Mouse (Mus musculus) myocyte (in vitro differentiated cells): ENCODE data around the gene Cmpk1. TPM values are rescaled to one million over a fixed set of nuclear protein-coding genes. Genes with fewer than 3 reads are reported as not detected.
A peak's percentile ranks its signal among the peaks of the same experiment; 100 is the strongest.

Experiments used
- H3K27me3 ChIP-seq: one replicate; pipeline ENCODE4 v1.6.1; 2011; ENCODE audit not compliant: control insufficient read depth, insufficient read depth, insufficient read length
- H3K36me3 ChIP-seq: one replicate; pipeline ENCODE4 v1.6.1; 2011; ENCODE audit not compliant: control insufficient read depth, insufficient read depth
- H3K4me2 ChIP-seq: one replicate; pipeline ENCODE4 v1.6.1; 2011; ENCODE audit warnings: low read depth, control low read depth
- H3K4me3 ChIP-seq: one replicate; pipeline ENCODE4 v1.5.1; 2011; ENCODE audit warnings: mild to moderate bottlenecking, control low read depth, moderate library complexity
- H3K79me2 ChIP-seq: one replicate; pipeline ENCODE4 v1.6.1; 2011; ENCODE audit not compliant: control insufficient read depth, insufficient read depth
- H3ac ChIP-seq: one replicate; pipeline ENCODE4 v1.6.1; 2011; ENCODE audit not compliant: control insufficient read depth, insufficient read length
- CEBPB ChIP-seq: IDR thresholded peaks from 2 replicates; pipeline ENCODE4 v1.6.1; 2011; ENCODE audit warnings: mild to moderate bottlenecking, moderate library complexity; ENCODE audit not compliant: poor library complexity, insufficient read depth, severe bottlenecking
- E2F4 ChIP-seq: IDR thresholded peaks from one replicate; pipeline ENCODE4 v1.6.1; 2011; ENCODE audit warnings: mild to moderate bottlenecking, control low read depth, moderate library complexity; ENCODE audit not compliant: insufficient read depth
- MAX ChIP-seq: IDR thresholded peaks from one replicate; pipeline ENCODE4 v1.6.1; 2011; ENCODE audit warnings: low read depth, mild to moderate bottlenecking, control low read depth
- MYOD1 ChIP-seq, 3 experiments: IDR thresholded peaks; one replicate each; pipeline ENCODE4 v1.6.1; 2011; ENCODE audit warnings: control low read depth in 2 of 3, low read depth in 2 of 3, mild to moderate bottlenecking in 2 of 3, moderate library complexity in 1 of 3; ENCODE audit not compliant: insufficient read length in 2 of 3, control insufficient read depth in 1 of 3
- MYOG ChIP-seq, 3 experiments: IDR thresholded peaks; one replicate each; pipeline ENCODE4 v1.6.1; 2011; ENCODE audit warnings: control low read depth in 2 of 3, low read depth in 2 of 3, mild to moderate bottlenecking in 2 of 3; ENCODE audit not compliant: insufficient read length in 2 of 3, control insufficient read depth in 1 of 3, insufficient read depth in 1 of 3
- POLR2A ChIP-seq: IDR thresholded peaks from one replicate; pipeline ENCODE4 v1.6.1; 2011; ENCODE audit warnings: low read depth, mild to moderate bottlenecking, control low read depth, moderate library complexity; ENCODE audit not compliant: insufficient read length
- POLR2AphosphoS2 ChIP-seq: IDR thresholded peaks from one replicate; pipeline ENCODE4 v1.6.1; 2011; ENCODE audit warnings: low read depth, control low read depth; ENCODE audit not compliant: insufficient read length
- REST ChIP-seq: IDR thresholded peaks from one replicate; pipeline ENCODE4 v1.6.1; 2011; ENCODE audit warnings: mild to moderate bottlenecking, control low read depth, moderate library complexity; ENCODE audit not compliant: insufficient read depth, insufficient read length
- SRF ChIP-seq: IDR thresholded peaks from one replicate; pipeline ENCODE4 v1.6.1; 2011; ENCODE audit warnings: low read depth; ENCODE audit not compliant: control insufficient read depth, insufficient read length
- TCF12 ChIP-seq: IDR thresholded peaks from one replicate; pipeline ENCODE4 v1.6.1; 2011; ENCODE audit warnings: mild to moderate bottlenecking, control low read depth; ENCODE audit not compliant: poor library complexity, insufficient read depth, severe bottlenecking
- TCF3 ChIP-seq: IDR thresholded peaks from one replicate; pipeline ENCODE4 v1.6.1; 2011; ENCODE audit warnings: low read depth, control low read depth; ENCODE audit not compliant: insufficient read length
- USF1 ChIP-seq: IDR thresholded peaks from one replicate; pipeline ENCODE4 v1.6.1; 2011; ENCODE audit warnings: low read depth, mild to moderate bottlenecking, control low read depth, moderate library complexity
- polyA plus RNA-seq: library from polyadenylated mRNA; unstranded; fragments of >200 nt; fragmentation: generic; extraction: Trizol; gene quantifications from one replicate; pipeline ENCODE4 v1.2.1, GENCODE M21; 2012; ENCODE audit warnings: missing spikeins

The Cmpk1 gene
- polyA plus RNA-seq, 1 experiment = 18.3 TPM

DNA sequence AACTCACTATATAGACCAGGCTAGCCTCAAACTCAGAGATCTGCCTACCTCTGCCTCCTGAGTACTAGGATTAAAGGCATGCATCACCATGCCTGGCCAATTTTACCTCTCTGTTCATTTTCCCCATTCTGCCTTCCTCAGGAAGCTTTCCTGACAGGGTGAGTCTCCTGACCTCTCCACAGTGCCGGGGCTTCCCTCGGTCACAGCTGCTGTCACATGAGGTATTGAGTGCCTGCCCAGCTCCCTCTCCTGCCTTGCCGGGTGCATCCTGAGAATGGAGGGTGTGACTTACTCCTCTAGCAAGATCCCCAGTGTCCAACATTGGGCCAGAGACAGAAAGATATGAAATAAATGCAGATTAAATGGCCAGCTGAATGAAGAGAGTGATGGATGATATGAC is 48.8 kb downstream of the Cmpk1 start:
- Histone ChIP-seq H3K4me2 (peak overlapping the region; percentile 71), H3K79me2 (no peaks in the 10 kb centered on the region), H3K27me3 (no peaks in the 10 kb centered on the region), H3ac (no peak overlapping the region), H3K36me3 (no peaks in the 10 kb centered on the region), H3K4me3 (no peak overlapping the region)
- no peak for TF ChIP-seq REST
- peak in 2 of 3 experiments; percentile 3 to 66 for TF ChIP-seq MYOD1 (IDR thresholded peaks at IDR 0.05; ENCODE audit: control insufficient read depth in 1 of 3, insufficient read length in 2 of 3, low read depth in 2 of 3)
- peak in 2 of 3 experiments; percentile 31 to 76 for TF ChIP-seq MYOG (IDR thresholded peaks at IDR 0.05; ENCODE audit: control insufficient read depth in 1 of 3, insufficient read depth in 1 of 3, insufficient read length in 2 of 3, low read depth in 2 of 3)

DNA sequence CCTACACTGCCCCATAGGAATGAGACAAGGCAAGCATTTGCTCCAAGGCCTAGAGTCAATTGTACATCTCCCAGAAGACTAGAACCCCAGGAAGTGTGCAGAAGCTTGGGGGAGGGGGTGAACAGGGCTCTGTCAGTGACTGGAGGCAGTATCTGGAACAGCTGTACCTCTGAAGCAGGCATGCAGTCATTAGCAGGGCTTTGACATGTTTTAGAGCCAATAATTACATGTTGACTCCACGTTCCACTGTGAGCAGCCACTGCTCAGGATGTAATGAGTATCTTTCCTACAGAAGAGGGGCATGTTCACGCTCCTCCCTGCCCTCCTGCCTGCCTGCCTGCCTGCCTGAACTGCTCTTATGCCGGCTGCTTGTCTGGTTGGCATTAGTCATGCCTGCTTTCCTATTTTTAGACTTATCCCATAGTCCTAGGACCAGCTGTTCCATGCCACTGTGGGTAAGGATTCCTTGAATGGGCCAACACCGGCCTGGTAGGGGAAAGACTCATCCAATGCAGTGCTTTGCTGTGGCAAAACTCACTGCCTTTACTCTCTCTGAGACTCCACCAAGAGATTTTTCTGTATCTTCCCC is 49.5 kb downstream of the Cmpk1 start:
- Histone ChIP-seq H3ac (no peak overlapping the region), H3K27me3 (no peaks in the 10 kb centered on the region)
- no peak for TF ChIP-seq CEBPB
- no peak for TF ChIP-seq MAX
- TF ChIP-seq MYOG (IDR thresholded peaks at IDR 0.05; ENCODE audit: control insufficient read depth in 1 of 3, insufficient read depth in 1 of 3, insufficient read length in 2 of 3, low read depth in 2 of 3) = peak in 2 of 3 experiments; percentile 85 to 93
- peak; percentile 73 to 89 (median 88) for TF ChIP-seq MYOD1 (IDR thresholded peaks at IDR 0.05; ENCODE audit: control insufficient read depth in 1 of 3, insufficient read length in 2 of 3, low read depth in 2 of 3)
- TF ChIP-seq E2F4 = no peak
- no peak for TF ChIP-seq USF1
- TF ChIP-seq TCF12 = peak; percentile 74
- no peak for TF ChIP-seq SRF
- no peak for TF ChIP-seq POLR2A
- no peak for TF ChIP-seq REST
- no peak for TF ChIP-seq TCF3
- no peak for TF ChIP-seq POLR2AphosphoS2

DNA sequence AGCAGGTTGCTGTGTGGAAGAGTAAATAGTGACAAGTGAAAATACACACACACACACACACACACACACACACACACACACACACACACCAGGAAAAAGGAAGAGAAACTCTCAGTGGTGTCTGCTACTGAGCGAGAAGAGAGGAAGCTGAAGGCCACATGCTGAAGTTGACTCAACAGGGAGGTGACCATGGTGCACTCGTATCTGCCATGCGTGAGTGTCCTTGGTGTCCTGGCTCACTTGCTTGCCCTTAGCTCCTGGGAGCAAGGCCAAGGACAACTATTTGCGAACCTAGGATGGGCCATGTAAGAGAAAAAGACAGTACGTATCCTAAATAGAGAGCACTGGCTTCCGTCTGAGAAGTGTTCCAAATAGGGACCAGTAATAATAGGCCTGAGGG is 52.9 kb downstream of the Cmpk1 start:
- Histone ChIP-seq H3ac (no peak overlapping the region), H3K27me3 (peaks cover 3% of the 10 kb centered on the region), H3K4me3 (no peak overlapping the region), H3K79me2 (no peaks in the 10 kb centered on the region), H3K4me2 (peak overlapping the region; percentile 8), H3K36me3 (no peaks in the 10 kb centered on the region)
- TF ChIP-seq SRF (no peak), E2F4 (no peak), USF1 (no peak)

More for the DNA sequence above, 49.5 kb downstream of the Cmpk1 start:
- H3K4me2 ChIP-seq = peak overlapping the region; percentile 71
- H3K4me3 ChIP-seq = no peak overlapping the region
- no peaks in the 10 kb centered on the region for H3K79me2 ChIP-seq
- no peaks in the 10 kb centered on the region for H3K36me3 ChIP-seq

DNA sequence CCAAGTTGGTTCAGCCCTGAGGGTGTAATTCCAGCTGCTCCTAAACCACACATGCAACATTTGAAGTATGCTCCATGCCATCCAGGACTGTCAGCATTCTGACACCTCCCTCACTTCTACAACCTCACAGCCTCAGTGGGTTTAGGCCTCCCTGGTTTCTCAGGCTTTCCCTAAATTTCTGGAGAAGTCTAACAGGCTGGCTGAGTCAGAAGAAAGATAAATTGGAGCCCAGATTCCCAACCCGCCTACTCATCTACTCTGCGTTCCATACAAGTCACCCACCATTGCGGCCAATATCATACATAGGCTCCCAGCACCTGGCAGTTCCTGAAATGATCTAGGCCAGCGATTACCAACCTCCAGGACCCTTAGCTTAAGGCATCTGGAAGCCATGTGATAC is 54.3 kb downstream of the Cmpk1 start:
- peaks cover 14% of the 10 kb centered on the region for H3K27me3 ChIP-seq
- H3K4me3 ChIP-seq = no peak overlapping the region

DNA sequence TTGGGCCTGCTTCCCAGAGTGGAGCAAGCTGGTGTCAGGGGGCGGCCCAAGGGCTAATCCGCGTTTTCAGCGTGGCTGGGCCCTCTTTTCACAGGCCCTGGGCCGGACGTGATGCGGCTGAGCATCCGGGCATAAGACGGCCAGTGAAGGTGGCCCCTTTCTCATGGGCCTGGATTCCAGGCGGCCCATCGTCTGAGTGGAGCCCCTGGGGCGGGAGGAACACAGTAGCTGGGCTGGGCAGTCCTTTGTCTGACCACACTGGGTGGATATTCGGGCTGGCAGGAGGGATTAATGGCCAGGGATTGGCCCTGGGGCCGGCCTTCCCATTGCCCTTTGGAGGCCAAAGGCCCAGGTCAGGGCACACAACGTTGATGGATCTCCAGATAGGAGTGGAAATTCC is 57.9 kb downstream of the Cmpk1 start:
- Histone ChIP-seq H3K79me2 (no peaks in the 10 kb centered on the region), H3K36me3 (no peaks in the 10 kb centered on the region), H3K4me2 (no peak overlapping the region), H3K4me3 (no peak overlapping the region), H3K27me3 (peaks cover 46% of the 10 kb centered on the region), H3ac (no peak overlapping the region)
- no peak for TF ChIP-seq MYOG (IDR thresholded peaks at IDR 0.05; ENCODE audit: control insufficient read depth in 1 of 3, insufficient read depth in 1 of 3, insufficient read length in 2 of 3, low read depth in 2 of 3)

More for the DNA sequence above, 54.3 kb downstream of the Cmpk1 start:
- no peaks in the 10 kb centered on the region for H3K79me2 ChIP-seq
- H3K36me3 ChIP-seq = no peaks in the 10 kb centered on the region
- TF ChIP-seq TCF12 (no peak), MYOG (IDR thresholded peaks at IDR 0.05; ENCODE audit: control insufficient read depth in 1 of 3, insufficient read depth in 1 of 3, insufficient read length in 2 of 3, low read depth in 2 of 3) (no peak), POLR2AphosphoS2 (no peak), TCF3 (no peak), REST (no peak), USF1 (no peak), CEBPB (no peak)
- no peak overlapping the region for H3ac ChIP-seq
- H3K4me2 ChIP-seq = no peak overlapping the region

DNA sequence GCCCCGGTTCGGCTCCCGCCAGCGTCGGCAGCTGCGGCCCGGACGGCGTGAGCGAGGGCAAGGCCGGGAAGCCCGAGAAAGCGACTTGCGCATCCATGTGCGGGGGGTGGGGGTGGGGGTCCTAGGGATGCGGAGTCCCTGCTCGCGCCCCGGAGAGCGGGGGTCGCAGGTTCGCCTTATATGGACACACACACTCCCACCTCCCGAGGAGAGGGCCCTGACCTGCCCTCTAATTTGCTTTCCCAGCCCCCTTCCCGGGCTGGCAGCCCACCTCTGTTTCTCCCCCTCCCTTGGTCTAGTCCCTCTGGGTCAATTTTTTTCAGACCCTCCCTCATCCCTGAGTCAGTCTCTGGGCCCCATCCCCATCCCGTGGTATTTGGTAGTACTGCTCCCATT is 61.1 kb downstream of the Cmpk1 start, which contains the start of gene Foxe3:
Foxe3 (minus strand) TSS at position 97 of the 396 bp plus-strand sequence.
- H3ac ChIP-seq = no peak within 1 kb of the TSS
- H3K79me2 ChIP-seq = no peaks in the 10 kb centered on the region
- H3K27me3 ChIP-seq = peaks cover 46% of the 10 kb centered on the region
- H3K4me2 ChIP-seq = peak within 1 kb of the TSS; percentile 45
- no peaks in the 10 kb centered on the region for H3K36me3 ChIP-seq
- TF ChIP-seq POLR2AphosphoS2 = no peak
- no peak for TF ChIP-seq E2F4
- no peak for TF ChIP-seq USF1
- TF ChIP-seq TCF12 = no peak
- no peak for TF ChIP-seq TCF3
- TF ChIP-seq POLR2A = no peak
- TF ChIP-seq SRF = no peak
- TF ChIP-seq MAX = no peak
- no peak for TF ChIP-seq CEBPB
- TF ChIP-seq MYOG (IDR thresholded peaks at IDR 0.05; ENCODE audit: control insufficient read depth in 1 of 3, insufficient read depth in 1 of 3, insufficient read length in 2 of 3, low read depth in 2 of 3) = no peak
- TF ChIP-seq REST = no peak
- no peak for TF ChIP-seq MYOD1 (IDR thresholded peaks at IDR 0.05; ENCODE audit: control insufficient read depth in 1 of 3, insufficient read length in 2 of 3, low read depth in 2 of 3)
- H3K4me3 ChIP-seq = no peak within 1 kb of the TSS
